In the genomic region with DNA sequence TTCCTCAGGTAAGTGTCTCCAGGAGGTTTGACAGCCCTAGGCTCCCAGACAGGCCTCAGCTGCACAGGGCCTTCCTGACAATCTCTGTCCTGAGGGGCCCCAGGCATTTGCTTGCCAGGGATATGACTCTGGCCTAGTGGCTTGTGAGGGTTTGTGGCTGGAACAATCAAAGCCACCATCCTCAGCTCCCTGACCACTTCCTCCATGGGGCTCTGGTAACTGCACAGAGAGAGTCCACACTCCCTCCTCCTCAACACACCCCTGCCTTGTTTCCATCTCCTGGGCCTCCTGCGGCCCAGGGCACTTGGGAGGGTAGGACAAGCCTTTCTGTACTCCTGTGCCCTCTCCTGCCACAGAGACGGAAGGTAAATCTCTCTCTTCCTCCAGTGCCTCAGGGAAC, we compare ENCODE assay signal across 18 mouse cellular contexts.
A peak's percentile ranks its signal among the peaks of the same experiment; 100 is the strongest.
DNase-seq lines count a peak whose midpoint lies in the region; ATAC-seq lines count a peak whose summit lies in the region.
"Had no signal": no experiment of that assay in that cellular context is flagged by ENCODE, and none has a peak within 500 bp of the region (broad histone marks: within the 10 kb centered on the region; RNA-seq: fewer than 3 reads in every experiment).

No protein-coding gene starts in this region.

- ATAC-seq in midbrain, embryonic 13.5 days = no peak
- ATAC-seq in hematopoietic stem cell, adult 5-6 weeks (replicated peaks in 1 of 2; ENCODE audit: insufficient read depth in 1 of 2, low FRiP score in 2 of 2, low TSS enrichment in 1 of 2, low read depth in 1 of 2, poor library complexity in 2 of 2, severe bottlenecking in 2 of 2) = peak; percentile 80 to 89
- peak; percentile 86 for ATAC-seq in megakaryocyte progenitor cell, adult 5-6 weeks (replicated peaks; ENCODE audit: poor library complexity)
- ATAC-seq: activated CD4-positive, CD25-positive, alpha-beta regulatory T cell, adult 4 months; forebrain, postnatal 0 days; liver, embryonic 12.5 days had no signal

- H3K9me3 ChIP-seq in midbrain, embryonic 10.5 days (replicated peaks) = peaks cover 10% of the 10 kb centered on the region; the same call in 1 of the 2 replicates
- H3K9me3 ChIP-seq in midbrain, embryonic 13.5 days = peaks cover 9% of the 10 kb centered on the region; the same call in 1 of the 2 replicates
- H3K9me3 ChIP-seq in embryonic facial prominence, embryonic 10.5 days = peaks cover 9% of the 10 kb centered on the region

- peak overlapping the region; percentile 43; the same call in 1 of the 2 replicates for H3K27ac ChIP-seq in midbrain, embryonic 10.5 days (replicated peaks)
- H3K27ac ChIP-seq in midbrain, embryonic 13.5 days = no peak overlapping the region
- H3K27ac ChIP-seq in embryonic facial prominence, embryonic 10.5 days (replicated peaks) = peak overlapping the region; percentile 78
- H3K27ac ChIP-seq: hindbrain, embryonic 15.5 days; liver, embryonic 12.5 days had no signal

- WGBS in midbrain, embryonic 10.5 days = 79% methylated on average over 2 of the region's 2 CpGs
- whole genome bisulfite sequencing in midbrain, embryonic 13.5 days = 96% methylated on average over 2 of the region's 2 CpGs
- WGBS in embryonic facial prominence, embryonic 10.5 days = 84% methylated on average over 2 of the region's 2 CpGs

- no peak for DNase-seq in midbrain, embryonic 10.5 days (ENCODE audit: low spot score)
- no peak for DNase-seq in embryonic facial prominence, embryonic 10.5 days (ENCODE audit: low spot score)
- no peak for DNase-seq in spleen, postnatal 36 days (ENCODE audit: low spot score in 2 of 2)
- DNase-seq in spleen, adult 12 weeks (ENCODE audit: low spot score) = no peak
- DNase-seq in cerebellum, adult 11-12 months = no peak
- DNase-seq: adrenal gland, postnatal 25 days; cerebellum, adult 2 months; forebrain, postnatal 0 days; heart, postnatal 10 days; kidney, adult 2 months; lung, embryonic 14.5 days; thymus, postnatal 36 days had no signal

- no peak overlapping the region for H3K4me3 ChIP-seq in midbrain, embryonic 10.5 days
- H3K4me3 ChIP-seq in midbrain, embryonic 13.5 days (replicated peaks) = no peak overlapping the region
- no peak overlapping the region for H3K4me3 ChIP-seq in embryonic facial prominence, embryonic 10.5 days
- H3K4me3 ChIP-seq: hindbrain, embryonic 15.5 days; liver, embryonic 12.5 days had no signal

- no peaks in the 10 kb centered on the region for H3K36me3 ChIP-seq in midbrain, embryonic 10.5 days
- H3K36me3 ChIP-seq in midbrain, embryonic 13.5 days = no peaks in the 10 kb centered on the region
- H3K36me3 ChIP-seq in embryonic facial prominence, embryonic 10.5 days (replicated peaks) = no peaks in the 10 kb centered on the region
- H3K36me3 ChIP-seq: hindbrain, embryonic 15.5 days; liver, embryonic 12.5 days had no signal

- H3K27me3 ChIP-seq in midbrain, embryonic 10.5 days (ENCODE audit: low read depth, poor library complexity, severe bottlenecking) = no peaks in the 10 kb centered on the region
- no peaks in the 10 kb centered on the region for H3K27me3 ChIP-seq in midbrain, embryonic 13.5 days
- H3K27me3 ChIP-seq in embryonic facial prominence, embryonic 10.5 days (replicated peaks; ENCODE audit: low read depth, poor library complexity, severe bottlenecking) = no peaks in the 10 kb centered on the region
- H3K27me3 ChIP-seq: hindbrain, embryonic 15.5 days had no signal

- peaks cover 5% of the 10 kb centered on the region; the same call in 1 of the 2 replicates for H3K4me1 ChIP-seq in midbrain, embryonic 10.5 days
- peaks cover 8% of the 10 kb centered on the region; the same call in 1 of the 2 replicates for H3K4me1 ChIP-seq in midbrain, embryonic 13.5 days (replicated peaks)
- H3K4me1 ChIP-seq in embryonic facial prominence, embryonic 10.5 days = peaks cover 43% of the 10 kb centered on the region

- H3K4me2 ChIP-seq in midbrain, embryonic 13.5 days (replicated peaks) = no peak overlapping the region
- H3K4me2 ChIP-seq: hindbrain, embryonic 15.5 days; liver, embryonic 12.5 days; lung, embryonic 14.5 days had no signal

- H3K9ac ChIP-seq in midbrain, embryonic 13.5 days (replicated peaks) = no peak overlapping the region
- H3K9ac ChIP-seq: forebrain, postnatal 0 days; hindbrain, embryonic 15.5 days; liver, embryonic 12.5 days; lung, embryonic 14.5 days had no signal
